Mouse (Mus musculus): Measurements from ENCODE around the gene Pbx4. TPM values are rescaled to one million over a fixed set of nuclear protein-coding genes. Genes with fewer than 3 reads are reported as not detected.

Pbx4 gene
- 52.9 and 59.7 TPM in 2 replicates for polyA plus RNA-seq (2014; fragmentation: Nextera tagmentation; extraction: Ambion mirVana)

- Histone ChIP-seq H3K9me3 (ENCODE audit: control insufficient read depth, low read length) (no peaks in the 10 kb centered on the region), H3K4me1 (replicated peaks; ENCODE audit: control insufficient read depth, insufficient read depth, low read length) (peaks cover 17% of the 10 kb centered on the region), H3K36me3 (replicated peaks; ENCODE audit: control insufficient read depth, insufficient read depth) (peaks cover 20% of the 10 kb centered on the region), H3K4me2 (replicated peaks) (peak within 1 kb of the TSS; percentile 63), H3K27ac (peak within 1 kb of the TSS; percentile 74), H3K27me3 (ENCODE audit: control insufficient read depth, insufficient read depth, low read length) (no peaks in the 10 kb centered on the region), H3K4me3 (replicated peaks; ENCODE audit: low read length) (peak within 1 kb of the TSS; percentile 52), H3K9ac (peak within 1 kb of the TSS; percentile 63)
- ATAC-seq (ENCODE audit: low FRiP score) (peak; percentile 98), DNase-seq (ENCODE audit: low spot score) (peak; percentile 94)
- WGBS = under 1% methylated on average over 38 of the region's 38 CpGs
Measured at GRCm38 (mm10) chr8:69832298-69832853, at the start of gene Pbx4. Pbx4 (plus strand) TSS chr8:69832491.

GRCm38 (mm10) chr8:69789105-69789504, 43.2 kb upstream of the Pbx4 start:
- Histone ChIP-seq H3K4me3 (replicated peaks; ENCODE audit: low read length) (no peak overlapping the region), H3K27ac (no peak overlapping the region), H3K36me3 (replicated peaks; ENCODE audit: control insufficient read depth, insufficient read depth) (peaks cover 8% of the 10 kb centered on the region; the same call in 1 of the 2 replicates), H3K27me3 (ENCODE audit: control insufficient read depth, insufficient read depth, low read length) (no peaks in the 10 kb centered on the region), H3K4me1 (replicated peaks; ENCODE audit: control insufficient read depth, insufficient read depth, low read length) (peaks cover 16% of the 10 kb centered on the region), H3K4me2 (replicated peaks) (no peak overlapping the region), H3K9ac (no peak overlapping the region), H3K9me3 (ENCODE audit: control insufficient read depth, low read length) (no peaks in the 10 kb centered on the region)
- 89% methylated on average over 5 of the region's 5 CpGs for WGBS
- no peak for DNase-seq (ENCODE audit: low spot score)
- no peak for ATAC-seq (ENCODE audit: low FRiP score)

DNA sequence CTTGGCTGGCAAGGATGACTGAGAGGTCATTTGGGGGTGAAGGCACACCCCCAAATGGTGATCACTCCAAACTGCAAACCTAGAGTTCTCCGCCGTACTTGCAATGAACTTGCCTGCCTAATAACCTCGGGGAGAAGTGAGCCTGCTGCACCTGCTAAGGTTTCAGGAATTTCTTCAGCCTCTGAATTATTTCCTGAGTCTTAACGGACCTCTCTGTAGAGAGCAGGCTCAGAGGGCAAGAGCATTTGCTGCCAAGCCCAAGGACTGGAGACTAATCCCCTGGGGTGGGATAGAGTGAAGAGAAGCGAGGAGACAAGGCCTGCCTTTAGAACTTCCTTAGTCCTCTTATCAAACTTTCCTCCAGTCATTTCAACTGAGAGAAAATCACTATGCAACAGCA, 42.6 kb upstream of the Pbx4 start:
- no peak overlapping the region for H3K27ac ChIP-seq
- H3K4me3 ChIP-seq (replicated peaks; ENCODE audit: low read length) = peak overlapping the region; percentile 97; the same call in 1 of the 2 replicates
- ATAC-seq (ENCODE audit: low FRiP score) = no peak
- no peaks in the 10 kb centered on the region for H3K9me3 ChIP-seq (ENCODE audit: control insufficient read depth, low read length)
- H3K4me1 ChIP-seq (replicated peaks; ENCODE audit: control insufficient read depth, insufficient read depth, low read length) = peaks cover 16% of the 10 kb centered on the region
- DNase-seq (ENCODE audit: low spot score) = no peak
- WGBS = 75% methylated on average over 5 of the region's 5 CpGs
- H3K27me3 ChIP-seq (ENCODE audit: control insufficient read depth, insufficient read depth, low read length) = no peaks in the 10 kb centered on the region
- H3K4me2 ChIP-seq (replicated peaks) = peak overlapping the region; percentile 61; the same call in 1 of the 2 replicates
- peaks cover 14% of the 10 kb centered on the region for H3K36me3 ChIP-seq (replicated peaks; ENCODE audit: control insufficient read depth, insufficient read depth)
- H3K9ac ChIP-seq = no peak overlapping the region

GRCm38 (mm10) chr8:69790364-69790763, 41.9 kb upstream of the Pbx4 start:
- Histone ChIP-seq H3K9ac (peak overlapping the region; percentile 98), H3K4me1 (replicated peaks; ENCODE audit: control insufficient read depth, insufficient read depth, low read length) (peaks cover 16% of the 10 kb centered on the region), H3K4me3 (replicated peaks; ENCODE audit: low read length) (peak overlapping the region; percentile 97), H3K27ac (peak overlapping the region; percentile 86), H3K27me3 (ENCODE audit: control insufficient read depth, insufficient read depth, low read length) (no peaks in the 10 kb centered on the region), H3K4me2 (replicated peaks) (peak overlapping the region; percentile 61), H3K9me3 (ENCODE audit: control insufficient read depth, low read length) (no peaks in the 10 kb centered on the region), H3K36me3 (replicated peaks; ENCODE audit: control insufficient read depth, insufficient read depth) (peaks cover 21% of the 10 kb centered on the region)
- WGBS = 37% methylated on average over 11 of the region's 11 CpGs
- ATAC-seq (ENCODE audit: low FRiP score) = no peak
- DNase-seq (ENCODE audit: low spot score) = no peak

GRCm38 (mm10) chr8:69790773-69791367, 41.4 kb upstream of the Pbx4 start, which contains the start of the genes Atp13a1 and Zfp866:
Atp13a1 (plus strand) TSS chr8:69791163.
Zfp866 (minus strand) TSS chr8:69791178.
- H3K9me3 ChIP-seq (ENCODE audit: control insufficient read depth, low read length) = no peaks in the 10 kb centered on the region
- peak within 1 kb of the TSS; percentile 86 for H3K27ac ChIP-seq
- H3K4me1 ChIP-seq (replicated peaks; ENCODE audit: control insufficient read depth, insufficient read depth, low read length) = peaks cover 16% of the 10 kb centered on the region
- H3K4me2 ChIP-seq (replicated peaks) = peak within 1 kb of the TSS; percentile 61
- peak within 1 kb of the TSS; percentile 97 for H3K4me3 ChIP-seq (replicated peaks; ENCODE audit: low read length)
- H3K27me3 ChIP-seq (ENCODE audit: control insufficient read depth, insufficient read depth, low read length) = no peaks in the 10 kb centered on the region
- DNase-seq (ENCODE audit: low spot score) (peak; percentile 91), ATAC-seq (ENCODE audit: low FRiP score) (peak; percentile 96)
- H3K9ac ChIP-seq = peak within 1 kb of the TSS; percentile 98
- peaks cover 26% of the 10 kb centered on the region for H3K36me3 ChIP-seq (replicated peaks; ENCODE audit: control insufficient read depth, insufficient read depth)
- under 1% methylated on average over 38 of the region's 38 CpGs for WGBS

GRCm38 (mm10) chr8:69791415-69792068, 40.7 kb upstream of the Pbx4 start:
- Histone ChIP-seq H3K36me3 (replicated peaks; ENCODE audit: control insufficient read depth, insufficient read depth) (peaks cover 33% of the 10 kb centered on the region), H3K27ac (peak overlapping the region; percentile 86), H3K4me2 (replicated peaks) (peak overlapping the region; percentile 61), H3K4me3 (replicated peaks; ENCODE audit: low read length) (peak overlapping the region; percentile 97), H3K9ac (peak overlapping the region; percentile 98), H3K27me3 (ENCODE audit: control insufficient read depth, insufficient read depth, low read length) (no peaks in the 10 kb centered on the region), H3K9me3 (ENCODE audit: control insufficient read depth, low read length) (no peaks in the 10 kb centered on the region), H3K4me1 (replicated peaks; ENCODE audit: control insufficient read depth, insufficient read depth, low read length) (peaks cover 16% of the 10 kb centered on the region)
- ATAC-seq (ENCODE audit: low FRiP score) (peak; percentile 78; the same call in 1 of the 2 replicates), DNase-seq (ENCODE audit: low spot score) (no peak)
- under 1% methylated on average over 48 of the region's 48 CpGs for whole genome bisulfite sequencing

GRCm38 (mm10) chr8:69793666-69794065, 38.6 kb upstream of the Pbx4 start:
- Histone ChIP-seq H3K36me3 (replicated peaks; ENCODE audit: control insufficient read depth, insufficient read depth) (peaks cover 54% of the 10 kb centered on the region), H3K27ac (no peak overlapping the region), H3K4me1 (replicated peaks; ENCODE audit: control insufficient read depth, insufficient read depth, low read length) (peaks cover 16% of the 10 kb centered on the region), H3K4me2 (replicated peaks) (no peak overlapping the region), H3K27me3 (ENCODE audit: control insufficient read depth, insufficient read depth, low read length) (no peaks in the 10 kb centered on the region), H3K9ac (no peak overlapping the region), H3K4me3 (replicated peaks; ENCODE audit: low read length) (no peak overlapping the region), H3K9me3 (ENCODE audit: control insufficient read depth, low read length) (no peaks in the 10 kb centered on the region)
- WGBS = 92% methylated on average over 4 of the region's 4 CpGs
- ATAC-seq (ENCODE audit: low FRiP score) (no peak), DNase-seq (ENCODE audit: low spot score) (no peak)

GRCm38 (mm10) chr8:69794096-69794495, 38.2 kb upstream of the Pbx4 start:
- WGBS = 95% methylated on average over 3 of the region's 3 CpGs
- H3K36me3 ChIP-seq (replicated peaks; ENCODE audit: control insufficient read depth, insufficient read depth) = peaks cover 58% of the 10 kb centered on the region
- ATAC-seq (ENCODE audit: low FRiP score) = no peak

GRCm38 (mm10) chr8:69794901-69795300, 37.4 kb upstream of the Pbx4 start:
- ATAC-seq (ENCODE audit: low FRiP score) = no peak
- WGBS = 92% methylated on average over 6 of the region's 6 CpGs
- no peak overlapping the region for H3K9ac ChIP-seq
- no peak overlapping the region for H3K27ac ChIP-seq
- no peaks in the 10 kb centered on the region for H3K9me3 ChIP-seq (ENCODE audit: control insufficient read depth, low read length)
- no peak for DNase-seq (ENCODE audit: low spot score)
- no peaks in the 10 kb centered on the region for H3K27me3 ChIP-seq (ENCODE audit: control insufficient read depth, insufficient read depth, low read length)
- peaks cover 16% of the 10 kb centered on the region for H3K4me1 ChIP-seq (replicated peaks; ENCODE audit: control insufficient read depth, insufficient read depth, low read length)
- H3K4me2 ChIP-seq (replicated peaks) = no peak overlapping the region
- H3K4me3 ChIP-seq (replicated peaks; ENCODE audit: low read length) = no peak overlapping the region
- H3K36me3 ChIP-seq (replicated peaks; ENCODE audit: control insufficient read depth, insufficient read depth) = peaks cover 66% of the 10 kb centered on the region

More at GRCm38 (mm10) chr8:69794096-69794495, 38.2 kb upstream of the Pbx4 start:
- peaks cover 16% of the 10 kb centered on the region for H3K4me1 ChIP-seq (replicated peaks; ENCODE audit: control insufficient read depth, insufficient read depth, low read length)
- DNase-seq (ENCODE audit: low spot score) = no peak
- H3K27ac ChIP-seq = no peak overlapping the region
- no peak overlapping the region for H3K4me3 ChIP-seq (replicated peaks; ENCODE audit: low read length)
- H3K27me3 ChIP-seq (ENCODE audit: control insufficient read depth, insufficient read depth, low read length) = no peaks in the 10 kb centered on the region
- no peak overlapping the region for H3K4me2 ChIP-seq (replicated peaks)
- no peak overlapping the region for H3K9ac ChIP-seq
- no peaks in the 10 kb centered on the region for H3K9me3 ChIP-seq (ENCODE audit: control insufficient read depth, low read length)
